8 mouse cellular contexts compared by ENCODE assay signal in genomic region chr5:36988781-36989624, GRCm38 (mm10). TPM values are rescaled to one million over a fixed set of nuclear protein-coding genes. Genes with fewer than 3 reads are reported as not detected.
DNase-seq lines count a peak whose midpoint lies in the region; ATAC-seq lines count a peak whose summit lies in the region.

Gene Wfs1, minus strand, starts transcription at chr5:36989205.

- H3K4me2 ChIP-seq in intestine, embryonic 14.5 days (ENCODE audit: low read length) = peak within 1 kb of the TSS; percentile 73

- DNase-seq in adrenal gland, adult 18-20 months (ENCODE audit: low spot score in 2 of 2) = peak; percentile 94
- peak; percentile 98 for DNase-seq in embryo, embryonic 10.5 days (ENCODE audit: low spot score)
- DNase-seq in gastrocnemius, postnatal 36 days = peak; percentile 91 to 97
- peak; percentile 93 for DNase-seq in intestine, embryonic 14.5 days (ENCODE audit: low spot score)
- DNase-seq in left cerebral cortex, postnatal 10 days (ENCODE audit: extremely low spot score in 1 of 2, low spot score in 2 of 2) = peak; percentile 96 to 98
- peak; percentile 97 to 99 for DNase-seq in right cerebral cortex, postnatal 10 days (ENCODE audit: low spot score in 2 of 2)
- DNase-seq in urinary bladder, postnatal 14 days (ENCODE audit: low spot score) = peak; percentile 98

- peak within 1 kb of the TSS; percentile 48 for H3K9ac ChIP-seq in intestine, embryonic 14.5 days (ENCODE audit: low read length)

- H3K27ac ChIP-seq in intestine, embryonic 14.5 days (ENCODE audit: low read depth) = peak within 1 kb of the TSS; percentile 73; the same call in 1 of the 2 replicates

- H3K4me3 ChIP-seq in intestine, embryonic 14.5 days (ENCODE audit: low read depth, low read length) = peak within 1 kb of the TSS; percentile 52

- WGBS in intestine, embryonic 14.5 days = under 1% methylated on average over 57 of the region's 60 CpGs

- H3K4me1 ChIP-seq in intestine, embryonic 14.5 days (replicated peaks; ENCODE audit: control insufficient read depth, insufficient read depth, low read length) = no peaks in the 10 kb centered on the region

- no peaks in the 10 kb centered on the region for H3K9me3 ChIP-seq in intestine, embryonic 14.5 days (ENCODE audit: control insufficient read depth, low read length)

- no peaks in the 10 kb centered on the region for H3K27me3 ChIP-seq in intestine, embryonic 14.5 days (replicated peaks; ENCODE audit: control insufficient read depth, insufficient read depth, low read length)

- ATAC-seq in intestine, embryonic 14.5 days (replicated peaks; ENCODE audit: low FRiP score, low TSS enrichment, low read depth) = peak; percentile 99
- peak; percentile 95 for ATAC-seq in megakaryocyte progenitor cell, adult 5-6 weeks (replicated peaks; ENCODE audit: poor library complexity)

- H3K36me3 ChIP-seq in intestine, embryonic 14.5 days (ENCODE audit: control insufficient read depth, insufficient read depth, low read length) = no peaks in the 10 kb centered on the region

- intact Hi-C loops in gastrocnemius, postnatal 36 days (cut with DNase I) = no loop called here
- intact Hi-C loops in left cerebral cortex, postnatal 10 days (cut with DNase I) = no loop called here

RNA-seq across cellular contexts. Expression of gene Wfs1, which starts in this region (rescaled TPM):
- total RNA-seq in adrenal gland, adult 18-20 months (2021) = 100 to 1,000 TPM in 1 of 2 experiments, 10 to 100 TPM in 1; 28.0 to 133 TPM
- 10 to 100 TPM; 56.1 to 56.5 TPM for total RNA-seq in gastrocnemius, postnatal 36 days (2021)
- 13.3 and 13.6 TPM in 2 replicates for polyA plus RNA-seq in intestine, embryonic 14.5 days (2014; fragmentation: Nextera tagmentation; extraction: Ambion mirVana)
- total RNA-seq in left cerebral cortex, postnatal 10 days (2021) = 10 to 100 TPM; 81.9 to 85.0 TPM
- total RNA-seq in megakaryocyte progenitor cell, adult 5-6 weeks (2015) = 1.9 and 2.1 TPM in 2 replicates
- total RNA-seq in megakaryocyte progenitor cell, adult 5-6 weeks (2017) = 0.78 and 2.0 TPM in 2 replicates

Comparison
In these comparisons a context has a peak if more than half of its experiments do, and no peak if none do; other contexts are left out.
1. Peak in every context shown above with its lines: DNase-seq, ATAC-seq, H3K4me3 ChIP-seq and H3K27ac ChIP-seq.
2. RNA of gene Wfs1 (total RNA-seq): 28.0 to 133 TPM in adrenal gland, adult 18-20 months, 81.9 to 85.0 TPM in left cerebral cortex, postnatal 10 days and 56.1 to 56.5 TPM in gastrocnemius, postnatal 36 days; 0.78 to 2.1 TPM in megakaryocyte progenitor cell, adult 5-6 weeks; every median in the first group is over 4 times any median in the second.